16 mouse cellular contexts compared by ENCODE assay signal in genomic region chr16:76983696-76984095, GRCm38 (mm10). TPM values are rescaled to one million over a fixed set of nuclear protein-coding genes. Genes with fewer than 3 reads are reported as not detected.
DNase-seq lines count a peak whose midpoint lies in the region; TF ChIP-seq lines count a peak whose summit lies in the region.
"Had no signal": no experiment of that assay in that cellular context is flagged by ENCODE, and none has a peak within 500 bp of the region (broad histone marks: within the 10 kb centered on the region; RNA-seq: fewer than 3 reads in every experiment).

No protein-coding gene starts in this region.

- TF ChIP-seq CTCF in gastrocnemius, adult 2 months (IDR thresholded peaks at IDR 0.05) = no peak

- intact Hi-C loops in gastrocnemius, postnatal 14 days (cut with DNase I; ENCODE audit: low total_unique reads) = no loop called here
- intact Hi-C loops in gastrocnemius, adult 2 months (cut with DNase I) = no loop called here

- no peak overlapping the region for H3K4me3 ChIP-seq in gastrocnemius, adult 2 months

- peak; percentile 54 for DNase-seq in gastrocnemius, adult 18-20 months (ENCODE audit: low spot score)
- DNase-seq in gastrocnemius, postnatal 14 days = no peak
- peak; percentile 34 for DNase-seq in gastrocnemius, adult 2 months
- DNase-seq in gastrocnemius, postnatal 4 days (ENCODE audit: low spot score in 2 of 2) = no peak
- peak; percentile 73 for DNase-seq in skeletal muscle tissue, adult 2 months (ENCODE audit: low read depth, low spot score)
- no peak for DNase-seq in left cerebral cortex, adult 9 months (ENCODE audit: low spot score in 2 of 2)
- DNase-seq: adrenal gland, adult 2 months; adrenal gland, adult 8-10 months; adrenal gland, postnatal 10 days; adrenal gland, postnatal 14 days; adrenal gland, postnatal 25 days; adrenal gland, postnatal 36 days; B cell, adult 2 months; cerebellum, adult 11 months; cerebellum, adult 11-12 months; cerebellum, adult 18-20 months had no signal

- peak overlapping the region; percentile 69 for H3K27ac ChIP-seq in gastrocnemius, adult 2 months

RNA-seq across cellular contexts. Expression of gene Usp25, which starts 29.8 kb away (rescaled TPM):
- total RNA-seq in gastrocnemius, adult 18-20 months (2021) = 10 to 100 TPM; 88.1 to 89.7 TPM
- total RNA-seq in gastrocnemius, postnatal 14 days (2021) = 10 to 100 TPM; 65.4 to 67.9 TPM
- total RNA-seq in gastrocnemius, adult 2 months (2021) = 10 to 100 TPM; 88.0 to 93.4 TPM
- total RNA-seq in gastrocnemius, postnatal 4 days (2021) = 10 to 100 TPM; 64.6 to 71.6 TPM

Comparison
In these comparisons a context has a peak if more than half of its experiments do, and no peak if none do; other contexts are left out.
1. DNase-seq: peak in gastrocnemius, adult 18-20 months (single experiment), gastrocnemius, adult 2 months (single experiment) and skeletal muscle tissue, adult 2 months (single experiment); none in gastrocnemius, postnatal 14 days (single experiment), gastrocnemius, postnatal 4 days (0 of 2) and left cerebral cortex, adult 9 months (0 of 2).